Mouse (Mus musculus) CH12.LX (cell line): ENCODE measurements around the gene Hspd1. TPM values are rescaled to one million over a fixed set of nuclear protein-coding genes. Genes with fewer than 3 reads are reported as not detected.

ENCODE experiments used
- DNase-seq: peaks from one replicate; pipeline ENCODE4 v3.0.0-alpha.2; 2013; ENCODE audit errors: extremely low read depth
- H3K27ac ChIP-seq: 2 replicates; pipeline ENCODE4 v1.5.1; 2012; ENCODE audit warnings: low read depth, mild to moderate bottlenecking, control low read depth, moderate library complexity; ENCODE audit not compliant: insufficient read depth
- H3K27me3 ChIP-seq: replicated peaks from 2 replicates; pipeline ENCODE3; 2012; ENCODE audit warnings: inconsistent platforms
- H3K36me3 ChIP-seq, 2 experiments: replicated peaks in 1 of 2; 2 replicates each; pipeline versions ENCODE3 to v1.6.1; 2012; ENCODE audit warnings: inconsistent platforms in 1 of 2, low read length in 1 of 2, mild to moderate bottlenecking in 1 of 2, mixed read lengths in 1 of 2, moderate library complexity in 1 of 2; ENCODE audit not compliant: control insufficient read depth in 1 of 2, insufficient read depth in 1 of 2
- H3K4me1 ChIP-seq, 2 experiments: 2 replicates each; pipeline ENCODE4 v1.6.1; 2012; ENCODE audit warnings: inconsistent platforms in 1 of 2, moderate library complexity in 1 of 2; ENCODE audit not compliant: insufficient read depth in 2 of 2, control insufficient read depth in 1 of 2
- H3K4me2 ChIP-seq: 2 replicates; pipeline ENCODE4 v1.6.1; 2012; ENCODE audit warnings: low read depth, mild to moderate bottlenecking, control low read depth; ENCODE audit not compliant: poor library complexity, insufficient read depth, severe bottlenecking
- H3K4me3 ChIP-seq, 3 experiments: fragments of 150-350 bp in 1 of 3; sonication (generic) in 1 of 3; replicated peaks in 1 of 3; 2 replicates each; pipeline versions ENCODE3 to v1.5.1; 2011 to 2012; ENCODE audit warnings: low read depth in 2 of 3, low read length in 2 of 3, mild to moderate bottlenecking in 2 of 3, moderate library complexity in 2 of 3, control low read depth in 1 of 3, improper control_type of control experiment in 1 of 3, inconsistent platforms in 1 of 3, mixed read lengths in 1 of 3; ENCODE audit not compliant: poor library complexity in 1 of 3
- H3K79me2 ChIP-seq: replicated peaks from 2 replicates; pipeline ENCODE4 v1.6.1; 2012; ENCODE audit warnings: mild to moderate bottlenecking, moderate library complexity; ENCODE audit not compliant: control insufficient read depth, poor library complexity, insufficient read depth, severe bottlenecking; ENCODE audit errors: extremely low read depth
- H3K9ac ChIP-seq: 2 replicates; pipeline ENCODE4 v1.6.1; 2012; ENCODE audit warnings: low read depth, mild to moderate bottlenecking, control low read depth, moderate library complexity; ENCODE audit not compliant: insufficient read depth
- H3K9me3 ChIP-seq: replicated peaks from 2 replicates; pipeline ENCODE3; 2012; ENCODE audit warnings: low read length, inconsistent platforms, mixed read lengths
- BHLHE40 ChIP-seq: IDR thresholded peaks from 2 replicates; pipeline ENCODE4 v1.6.1; 2011; ENCODE audit warnings: mild to moderate bottlenecking, low read depth, low read length, improper control_type of control experiment
- CHD1 ChIP-seq: IDR thresholded peaks from 2 replicates; pipeline ENCODE4 v1.6.1; 2012; ENCODE audit warnings: low read depth, low read length, improper control_type of control experiment, inconsistent platforms
- CHD2 ChIP-seq: IDR thresholded peaks from 2 replicates; pipeline ENCODE4 v1.6.1; 2011; ENCODE audit warnings: low read length, improper control_type of control experiment
- ETS1 ChIP-seq: conservative IDR thresholded peaks from 2 replicates; pipeline ENCODE4 v1.6.1; 2012; ENCODE audit warnings: low read depth, mild to moderate bottlenecking, inconsistent platforms, low read length, improper control_type of control experiment, moderate library complexity
- IRF4 ChIP-seq: IDR thresholded peaks from 2 replicates; pipeline ENCODE4 v1.6.1; 2014; ENCODE audit warnings: low read depth, mild to moderate bottlenecking, inconsistent platforms, low read length, improper control_type of control experiment
- KAT2A ChIP-seq: IDR thresholded peaks from 2 replicates; pipeline ENCODE4 v1.6.1; 2012; ENCODE audit warnings: low read length, improper control_type of control experiment, inconsistent platforms; ENCODE audit not compliant: insufficient replicate concordance
- MAFK ChIP-seq: IDR thresholded peaks from 2 replicates; pipeline ENCODE4 v1.6.1; 2011; ENCODE audit warnings: low read length, improper control_type of control experiment; ENCODE audit not compliant: insufficient replicate concordance
- MAZ ChIP-seq: IDR thresholded peaks from 2 replicates; pipeline ENCODE4 v1.6.1; 2012; ENCODE audit warnings: low read depth, mild to moderate bottlenecking, inconsistent platforms, low read length, improper control_type of control experiment, moderate library complexity
- MEF2A ChIP-seq: IDR thresholded peaks from 2 replicates; pipeline ENCODE4 v1.6.1; 2014; ENCODE audit warnings: low read depth, mild to moderate bottlenecking, inconsistent platforms, low read length, improper control_type of control experiment, borderline replicate concordance
- MYC ChIP-seq: IDR thresholded peaks from 2 replicates; pipeline ENCODE4 v1.6.1; 2011; ENCODE audit warnings: low read depth, mild to moderate bottlenecking, improper control_type of control experiment, low read length
- NELFE ChIP-seq: IDR thresholded peaks from 2 replicates; pipeline ENCODE4 v1.6.1; 2011; ENCODE audit warnings: low read depth, low read length, improper control_type of control experiment
- NRF1 ChIP-seq: IDR thresholded peaks from 2 replicates; pipeline ENCODE4 v1.6.1; 2014; ENCODE audit warnings: low read depth, mild to moderate bottlenecking, inconsistent platforms, low read length, improper control_type of control experiment, moderate library complexity
- PAX5 ChIP-seq: IDR thresholded peaks from 2 replicates; pipeline ENCODE4 v1.6.1; 2012; ENCODE audit warnings: low read length, inconsistent platforms, mixed read lengths
- POLR2AphosphoS2 ChIP-seq: IDR thresholded peaks from 2 replicates; pipeline ENCODE4 v1.6.1; 2011; ENCODE audit warnings: low read depth, low read length, improper control_type of control experiment
- RAD21 ChIP-seq: IDR thresholded peaks from 2 replicates; pipeline ENCODE4 v1.6.1; 2011; ENCODE audit warnings: low read depth, mild to moderate bottlenecking, low read length, improper control_type of control experiment, moderate library complexity
- TBP ChIP-seq: conservative IDR thresholded peaks from 2 replicates; pipeline ENCODE4 v1.6.1; 2011; ENCODE audit warnings: low read depth, low read length, improper control_type of control experiment
- TCF12 ChIP-seq: IDR thresholded peaks from 2 replicates; pipeline ENCODE4 v1.6.1; 2014; ENCODE audit warnings: low read depth, mild to moderate bottlenecking, inconsistent platforms, low read length, improper control_type of control experiment
- UBTF ChIP-seq: IDR thresholded peaks from 2 replicates; pipeline ENCODE4 v1.6.1; 2012; ENCODE audit warnings: low read depth, mild to moderate bottlenecking, inconsistent platforms, low read length, improper control_type of control experiment, moderate library complexity
- USF1 ChIP-seq: IDR thresholded peaks from 2 replicates; pipeline ENCODE4 v1.6.1; 2014; ENCODE audit warnings: low read depth, mild to moderate bottlenecking, inconsistent platforms, low read length, improper control_type of control experiment
- USF2 ChIP-seq: conservative IDR thresholded peaks from 2 replicates; pipeline ENCODE4 v1.6.1; 2011; ENCODE audit warnings: low read depth, low read length, improper control_type of control experiment
- ZMIZ1 ChIP-seq: IDR thresholded peaks from 2 replicates; pipeline ENCODE4 v1.6.1; 2012; ENCODE audit warnings: low read depth, mild to moderate bottlenecking, inconsistent platforms, low read length, improper control_type of control experiment
- ZNF384 ChIP-seq: IDR thresholded peaks from 2 replicates; pipeline ENCODE4 v1.6.1; 2012; ENCODE audit warnings: low read depth, low read length, improper control_type of control experiment, inconsistent platforms
- dilution Hi-C: fragments of 300-500 bp; cut with MboI; formaldehyde crosslinking; loops from 2 replicates; pipeline ENCODE4 v1.14.3; 2020; ENCODE audit warnings: low sequenced_read_pairs; ENCODE audit not compliant: extremely low pct_unique_long_range_greater_than_20kb, extremely low pct_ligation_motif_present
- in situ Hi-C: fragments of 300-500 bp; cut with MboI; formaldehyde crosslinking; loops from 3 replicates; pipeline ENCODE4 v1.14.3; 2019; ENCODE audit warnings: low sequenced_read_pairs, low pct_ligation_motif_present, low pct_unique_long_range_greater_than_20kb, mixed read lengths
- polyA plus RNA-seq: library from polyadenylated mRNA; unstranded; fragments of >175 nt; gene quantifications from 2 replicates; pipeline ENCODE4 v1.2.1, GENCODE M21; 2012; ENCODE audit warnings: low read depth; ENCODE audit not compliant: insufficient read length
- total RNA-seq, 2 experiments: library from RNA; depleted of rRNA; stranded (reverse); fragments of 300-350 nt in 1 of 2; fragments of >200 nt in 1 of 2; gene quantifications; 2 replicates each; pipeline ENCODE4 v1.2.3; 2012 to 2014

Hspd1 gene
- total and polyA plus RNA-seq, 3 experiments = 363 to 920 (median 764) TPM

DNA sequence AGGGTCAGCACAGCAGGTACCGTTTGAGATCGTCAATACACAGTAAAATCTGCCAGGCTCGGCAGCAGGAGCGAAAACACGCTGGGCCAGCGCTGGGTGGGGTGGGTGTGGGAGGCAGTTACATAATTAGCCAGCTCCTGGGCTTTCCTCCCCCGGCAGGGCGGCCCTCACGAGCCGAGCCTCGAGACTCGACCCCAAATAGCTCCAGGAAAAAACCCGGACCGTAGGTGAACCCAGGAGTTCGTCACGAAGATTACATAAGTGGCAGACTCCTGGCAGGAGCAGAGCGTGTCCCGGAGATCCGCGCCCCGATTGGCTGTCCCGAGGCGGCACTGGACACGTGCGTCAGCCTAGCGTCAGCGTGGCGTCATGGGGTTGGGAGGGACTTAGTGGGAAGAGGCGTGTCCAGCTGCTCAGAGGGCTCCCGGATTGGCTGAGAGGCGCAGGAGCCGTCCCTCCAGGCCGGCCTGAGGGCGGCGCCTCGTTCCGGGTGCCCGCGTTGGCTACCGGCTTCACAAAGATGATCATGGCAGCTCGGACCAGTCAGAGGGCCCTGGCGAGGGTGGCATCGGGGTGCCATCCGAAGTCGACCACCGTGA, 35.6 kb downstream of the Hspd1 start, which contains the start of gene Coq10b (continued):
- TF ChIP-seq ZNF384 (no peak), UBTF (no peak), MAFK (no peak), NELFE (peak; percentile 63), IRF4 (no peak)
- TF ChIP-seq, all 38 proteins: peak for 20

DNA sequence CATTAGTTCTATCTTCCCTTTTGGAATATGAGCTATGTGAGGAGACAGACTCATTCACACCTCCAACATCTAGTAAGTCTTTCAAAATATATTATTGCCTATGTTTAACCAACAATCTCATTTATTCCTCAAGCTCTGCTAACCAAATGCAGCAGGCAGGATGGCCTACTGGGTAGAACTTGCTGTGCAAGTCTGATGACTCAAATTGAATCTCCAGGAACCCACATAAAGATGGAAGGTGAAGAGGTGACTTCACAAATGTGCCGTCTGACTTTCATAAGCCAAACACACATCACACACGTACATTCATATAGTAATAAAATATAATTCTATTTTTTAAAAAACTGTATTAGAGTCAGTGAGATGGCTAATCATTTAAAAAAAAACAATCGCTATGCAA, 36.4 kb downstream of the Hspd1 start:
- Histone ChIP-seq H3K4me3 (no peak overlapping the region), H3K9ac (no peak overlapping the region), H3K27me3 (no peaks in the 10 kb centered on the region), H3K79me2 (no peaks in the 10 kb centered on the region)
- DNase-seq = peak; percentile 8
- dilution Hi-C loops = no loop called here
- TF ChIP-seq TCF12 (no peak), POLR2AphosphoS2 (no peak), ETS1 (no peak), TBP (no peak), RAD21 (no peak), IRF4 (no peak), MEF2A (no peak), KAT2A (no peak), USF2 (no peak), MAZ (no peak), USF1 (no peak), CHD2 (no peak), PAX5 (no peak), MYC (no peak), CHD1 (no peak), NRF1 (no peak), ZMIZ1 (no peak), BHLHE40 (no peak)
- TF ChIP-seq, all 38 proteins: peak for 0
- no peak overlapping the region for H3K27ac ChIP-seq
- H3K4me2 ChIP-seq = peak overlapping the region; percentile 76; the same call in 1 of the 2 replicates
- peaks cover 0 to under 1% of the 10 kb centered on the region in 2 experiments for H3K36me3 ChIP-seq
- H3K4me1 ChIP-seq = peaks cover 3 to 40% of the 10 kb centered on the region in 2 experiments
- H3K9me3 ChIP-seq = peaks cover 5% of the 10 kb centered on the region
- in situ Hi-C loops = no loop called here
